Mouse (Mus musculus) testis, adult 2 months (tissue): ENCODE data around the gene Gja3. TPM values are rescaled to one million over a fixed set of nuclear protein-coding genes. Genes with fewer than 3 reads are reported as not detected.

ENCODE experiments used
- H3K27ac ChIP-seq: fragments of 200-500 bp; 2 replicates; pipeline ENCODE4 v1.5.1; 2012; ENCODE audit warnings: low read depth, low read length; ENCODE audit not compliant: control insufficient read depth, insufficient read depth
- H3K27me3 ChIP-seq: fragments of 200-500 bp; 2 replicates; pipeline ENCODE4 v1.6.1; 2012; ENCODE audit warnings: mild to moderate bottlenecking, low read length, moderate library complexity; ENCODE audit not compliant: control insufficient read depth, insufficient read depth
- H3K36me3 ChIP-seq: fragments of 200-500 bp; 2 replicates; pipeline ENCODE4 v1.6.1; 2012; ENCODE audit warnings: mild to moderate bottlenecking, low read length; ENCODE audit not compliant: control insufficient read depth, insufficient read depth
- H3K4me1 ChIP-seq: fragments of 200-500 bp; 2 replicates; pipeline ENCODE4 v1.6.1; 2012; ENCODE audit warnings: low read length; ENCODE audit not compliant: control insufficient read depth, insufficient read depth
- H3K4me3 ChIP-seq: fragments of 200-500 bp; 2 replicates; pipeline ENCODE4 v1.5.1; 2012; ENCODE audit warnings: low read depth, mild to moderate bottlenecking, low read length, moderate library complexity, mixed read lengths; ENCODE audit not compliant: control insufficient read depth
- CTCF ChIP-seq: fragments of 200-500 bp; IDR thresholded peaks from 2 replicates; pipeline ENCODE4 v1.5.1; 2012; ENCODE audit warnings: low read depth, mild to moderate bottlenecking, inconsistent platforms, low read length, moderate library complexity; ENCODE audit not compliant: control insufficient read depth, insufficient read depth, insufficient replicate concordance
- POLR2A ChIP-seq: fragments of 200-500 bp; IDR thresholded peaks from 2 replicates; pipeline ENCODE4 v1.6.1; 2012; ENCODE audit warnings: low read depth, mild to moderate bottlenecking, inconsistent platforms, low read length, moderate library complexity; ENCODE audit not compliant: control insufficient read depth
- polyA plus RNA-seq: library from polyadenylated mRNA; depleted of rRNA; stranded (reverse); fragments of >200 nt; gene quantifications from 2 replicates; pipeline ENCODE4 v1.2.3, GENCODE M21; 2012; rRNA removed

Gene Gja3
- 0.17 and 0.23 TPM in 2 replicates for polyA plus RNA-seq

DNA sequence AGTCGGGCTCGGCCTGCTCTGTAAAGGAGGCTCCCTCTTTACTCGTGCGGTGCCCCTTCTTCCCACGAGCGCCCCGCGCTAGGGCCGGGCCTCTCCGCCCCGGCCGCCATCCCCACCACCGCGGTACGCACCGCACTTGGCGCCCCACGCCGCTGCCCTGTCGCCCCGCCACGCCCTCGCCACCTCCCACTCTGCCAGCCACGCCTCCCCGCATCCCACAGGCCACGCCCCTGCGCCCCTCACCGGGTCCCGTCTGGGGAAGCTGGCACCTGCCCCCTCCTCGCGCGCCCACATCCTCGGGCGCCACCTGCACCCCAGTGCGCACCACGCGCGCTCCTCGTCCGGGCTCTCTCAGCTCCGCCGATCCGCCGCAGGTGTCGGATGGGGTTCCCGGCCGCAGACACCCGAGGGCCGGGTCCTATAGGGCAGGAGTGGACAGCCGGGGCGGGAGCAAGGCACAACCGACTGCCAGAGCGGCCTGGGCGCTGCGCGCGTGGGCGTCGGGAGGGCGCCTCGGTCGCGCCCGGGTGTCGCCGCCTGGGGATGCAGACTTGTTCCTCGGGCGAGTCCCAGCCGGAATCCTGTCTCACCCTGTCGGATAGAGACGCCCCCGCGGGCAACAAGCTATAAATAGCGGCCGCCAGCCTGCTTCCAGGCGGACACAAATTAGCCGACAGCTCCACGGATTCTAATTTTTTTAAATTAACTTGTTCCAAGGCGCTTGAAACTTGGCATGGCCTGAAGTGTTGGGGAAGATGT, at the start of gene Gja3:
Gja3 (minus strand) TSS at position 538 of the 759 bp plus-strand sequence.
- Histone ChIP-seq H3K27ac (no peak within 1 kb of the TSS), H3K4me3 (peak within 1 kb of the TSS; percentile 67), H3K27me3 (no peaks in the 10 kb centered on the region), H3K4me1 (peaks cover 4% of the 10 kb centered on the region; the same call in 1 of the 2 replicates), H3K36me3 (no peaks in the 10 kb centered on the region)
- no peak for TF ChIP-seq CTCF
- no peak for TF ChIP-seq POLR2A

DNA sequence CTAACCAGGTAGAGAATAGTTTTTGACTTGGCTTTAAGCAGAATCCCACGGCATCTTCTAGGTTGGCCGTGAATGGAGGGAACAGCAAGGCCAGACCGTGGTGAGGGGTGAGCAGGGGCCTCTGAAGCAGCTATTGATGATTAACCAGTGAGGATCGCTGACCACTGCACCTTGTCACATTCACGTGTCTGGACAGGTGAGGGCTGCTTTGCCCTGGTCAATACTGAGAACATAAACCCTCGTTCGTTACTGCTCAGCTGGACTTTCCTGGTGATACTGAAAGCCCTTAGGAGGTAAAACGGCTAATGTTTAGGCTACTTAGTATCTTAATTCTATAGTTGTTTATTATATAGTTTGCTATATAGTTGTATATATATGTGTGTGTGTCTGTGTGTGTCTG, 49.2 kb upstream of the Gja3 start:
- Histone ChIP-seq H3K27me3 (no peaks in the 10 kb centered on the region; the same call in 1 of the 2 replicates), H3K4me1 (peaks cover 9% of the 10 kb centered on the region), H3K27ac (no peak overlapping the region), H3K4me3 (no peak overlapping the region), H3K36me3 (no peaks in the 10 kb centered on the region)
- TF ChIP-seq POLR2A (no peak), CTCF (no peak)

DNA sequence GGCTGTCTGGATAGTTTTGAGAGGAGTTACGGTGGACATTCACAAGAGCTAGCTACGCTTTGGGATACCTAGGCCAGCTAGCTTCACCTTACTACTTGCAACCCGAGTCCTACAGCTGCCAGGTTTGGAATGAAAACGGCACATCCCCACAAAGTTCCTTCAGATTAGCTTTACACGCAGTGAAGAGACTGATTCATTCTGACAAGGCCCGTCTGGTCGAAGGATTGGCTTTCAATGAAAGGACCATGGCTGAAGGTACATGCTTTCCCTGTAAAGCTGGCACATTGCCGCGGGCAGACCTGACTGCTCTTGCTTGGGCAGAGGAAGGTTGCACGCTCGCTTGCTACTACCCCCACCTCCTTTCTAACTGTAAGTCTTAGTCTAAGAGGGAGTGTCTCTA, 47.8 kb upstream of the Gja3 start:
- no peaks in the 10 kb centered on the region for H3K36me3 ChIP-seq
- no peaks in the 10 kb centered on the region; the same call in 1 of the 2 replicates for H3K27me3 ChIP-seq

DNA sequence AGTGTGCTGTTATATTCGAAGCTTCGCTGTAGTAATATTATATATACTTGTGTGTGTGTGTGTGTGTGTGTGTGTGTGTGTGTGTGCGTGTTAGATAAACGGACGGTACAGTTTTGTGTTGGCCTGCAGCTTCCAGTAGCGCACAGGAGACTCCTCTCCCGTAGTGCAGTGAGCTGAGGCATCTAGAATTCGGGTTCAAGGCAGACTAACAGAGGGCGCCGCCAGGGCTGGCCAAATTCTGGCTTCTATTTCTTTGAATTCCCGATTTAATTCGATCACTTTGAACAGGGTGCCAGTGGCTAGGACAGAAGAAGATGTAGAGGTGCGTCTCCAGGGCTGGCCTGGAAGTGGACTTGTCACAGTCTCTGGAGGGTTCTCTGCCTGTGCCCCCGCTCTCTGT, 47.2 kb upstream of the Gja3 start:
- peaks cover 9% of the 10 kb centered on the region for H3K4me1 ChIP-seq
- H3K27me3 ChIP-seq, result no peaks in the 10 kb centered on the region; the same call in 1 of the 2 replicates
- H3K36me3 ChIP-seq, result no peaks in the 10 kb centered on the region
- no peak for TF ChIP-seq CTCF
- TF ChIP-seq POLR2A, result no peak
- H3K27ac ChIP-seq, result no peak overlapping the region
- H3K4me3 ChIP-seq, result no peak overlapping the region

More for the DNA sequence above, 47.8 kb upstream of the Gja3 start:
- peaks cover 9% of the 10 kb centered on the region for H3K4me1 ChIP-seq
- no peak overlapping the region for H3K4me3 ChIP-seq
- no peak overlapping the region for H3K27ac ChIP-seq
- TF ChIP-seq POLR2A (no peak), CTCF (no peak)

DNA sequence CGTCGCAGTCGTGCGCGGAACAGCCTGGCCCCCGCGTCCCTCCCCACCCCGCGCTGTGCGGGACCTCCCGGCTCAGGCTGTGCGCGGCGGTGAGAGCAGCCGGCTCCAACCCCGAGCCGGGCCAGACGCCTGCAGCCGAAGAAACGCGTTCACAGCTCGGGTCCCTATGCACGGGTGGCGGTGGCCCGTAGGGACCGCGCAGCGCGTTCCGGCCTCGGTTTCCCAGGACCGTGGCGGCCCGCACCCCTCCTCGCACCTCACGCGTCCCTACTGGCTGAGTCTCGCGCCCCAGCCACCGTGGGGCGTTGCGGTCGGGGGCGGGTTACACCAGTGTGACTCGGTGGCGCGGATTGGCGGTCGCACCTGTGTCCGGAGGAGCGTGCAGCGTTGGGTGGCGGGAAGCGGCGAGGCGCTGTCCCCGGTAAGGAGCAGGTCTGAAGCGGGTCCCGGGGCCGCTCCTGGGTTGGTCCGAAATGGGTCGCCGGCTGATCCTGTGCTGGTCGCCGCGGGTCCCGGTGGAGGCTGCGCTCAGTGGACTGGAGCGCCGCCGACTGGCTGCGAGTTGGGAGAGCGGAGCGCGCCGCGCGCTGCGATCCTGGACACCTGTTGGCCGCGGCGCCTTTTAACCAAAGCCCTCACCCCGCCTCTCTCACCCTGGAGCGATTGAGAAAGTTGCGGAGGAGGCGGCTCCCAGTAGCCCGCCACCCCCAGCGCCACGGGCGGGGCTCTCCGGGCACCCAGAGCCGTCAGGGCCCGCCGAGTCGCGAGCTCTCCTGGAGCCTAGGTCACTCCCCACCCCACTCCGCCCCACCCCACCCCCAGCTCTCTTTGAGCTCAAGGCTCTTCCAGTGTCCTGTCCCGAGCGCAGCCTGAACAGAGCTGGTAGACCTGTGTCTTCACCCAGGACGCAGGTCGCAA, 46.5 kb upstream of the Gja3 start, which contains the start of gene Gjb2:
Gjb2 (minus strand) TSS at position 597 of the 918 bp plus-strand sequence.
- Histone ChIP-seq H3K27me3 (no peaks in the 10 kb centered on the region; the same call in 1 of the 2 replicates), H3K27ac (no peak within 1 kb of the TSS), H3K36me3 (no peaks in the 10 kb centered on the region), H3K4me1 (peaks cover 9% of the 10 kb centered on the region), H3K4me3 (peak within 1 kb of the TSS; percentile 71)
- TF ChIP-seq POLR2A (no peak), CTCF (no peak)

DNA sequence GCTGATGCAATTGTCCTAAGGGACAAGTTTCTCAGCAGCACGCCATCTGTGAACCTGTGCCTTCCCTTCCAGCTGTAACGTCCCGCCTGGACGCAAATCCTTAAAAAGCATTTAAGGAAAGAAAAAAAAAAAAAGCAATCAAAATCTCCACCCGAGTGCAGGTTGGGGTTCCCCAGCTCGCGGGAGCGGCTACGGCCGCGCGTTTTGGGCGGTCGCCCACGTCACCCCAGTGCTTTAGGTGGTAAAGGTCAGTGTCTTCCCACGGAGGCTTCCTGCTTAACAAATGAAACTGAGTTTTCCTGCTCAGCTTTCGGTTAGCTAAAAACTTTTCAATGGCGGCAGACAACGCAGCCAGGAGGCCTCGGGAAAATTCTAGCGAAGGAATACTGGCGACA, 45.8 kb upstream of the Gja3 start:
- Histone ChIP-seq H3K27me3 (no peaks in the 10 kb centered on the region; the same call in 1 of the 2 replicates), H3K4me3 (peak overlapping the region; percentile 71), H3K4me1 (peaks cover 9% of the 10 kb centered on the region), H3K27ac (no peak overlapping the region), H3K36me3 (no peaks in the 10 kb centered on the region)
- TF ChIP-seq POLR2A (no peak), CTCF (no peak)

DNA sequence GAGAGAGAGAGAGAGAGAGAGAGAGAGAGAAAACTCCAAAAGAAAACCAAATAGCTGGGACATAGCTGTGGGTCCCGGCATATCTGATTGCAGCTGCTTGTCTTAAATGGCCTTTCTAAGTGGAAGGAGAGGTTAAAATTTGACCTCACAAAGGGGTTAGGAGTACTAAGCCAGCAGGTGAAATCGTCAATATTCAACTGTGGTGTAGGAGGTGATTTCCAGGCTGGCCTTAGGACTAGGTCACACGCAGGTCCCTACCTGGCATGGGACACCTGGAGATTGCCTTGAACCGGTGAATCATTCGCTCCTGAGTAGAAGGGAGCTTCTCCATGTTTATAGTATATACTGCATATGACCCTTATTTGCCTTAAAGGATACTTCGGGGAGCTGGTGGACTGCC, 45.2 kb upstream of the Gja3 start:
- no peaks in the 10 kb centered on the region for H3K36me3 ChIP-seq
- peaks cover 9% of the 10 kb centered on the region for H3K4me1 ChIP-seq
- no peak overlapping the region for H3K27ac ChIP-seq
- no peaks in the 10 kb centered on the region; the same call in 1 of the 2 replicates for H3K27me3 ChIP-seq
- H3K4me3 ChIP-seq, result no peak overlapping the region
- TF ChIP-seq CTCF (no peak), POLR2A (no peak)

DNA sequence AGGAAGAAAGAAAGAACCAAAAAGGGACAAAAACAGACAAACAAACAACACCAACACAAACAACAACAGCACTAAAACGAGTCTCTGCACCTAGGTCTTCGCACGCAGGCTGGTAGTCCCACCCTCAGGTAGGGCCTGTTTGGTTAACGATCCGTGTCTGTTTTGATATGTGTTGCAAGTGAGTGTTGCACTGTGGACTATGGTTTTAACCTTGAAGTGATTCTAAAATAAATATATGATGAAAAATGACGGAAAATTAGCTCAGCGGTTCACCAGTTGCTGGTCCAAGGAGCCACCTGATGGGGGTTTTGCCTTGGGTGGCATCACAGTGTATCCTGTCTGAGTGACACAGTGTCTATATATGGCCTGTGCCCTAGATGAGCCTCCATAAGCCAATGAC, 43.7 kb upstream of the Gja3 start:
- peaks cover 9% of the 10 kb centered on the region for H3K4me1 ChIP-seq
- H3K36me3 ChIP-seq, result no peaks in the 10 kb centered on the region
- no peak overlapping the region for H3K27ac ChIP-seq
- H3K4me3 ChIP-seq, result no peak overlapping the region
- no peaks in the 10 kb centered on the region; the same call in 1 of the 2 replicates for H3K27me3 ChIP-seq
- no peak for TF ChIP-seq CTCF
- no peak for TF ChIP-seq POLR2A
